Mouse (Mus musculus) spleen, embryonic (tissue): Measurements from ENCODE around the gene Trim2.

Experiments used
- CTCF ChIA-PET: fragments of 350-600 bp; sonication (Branson Sonifier 250); formaldehyde crosslinking; loops from one replicate; lab custom pipeline; 2022; lab: Charles Lee

Gene Trim2

GRCm38 (mm10) chr3:84324478-84324877, 17.8 kb upstream of the Trim2 start:
- CTCF ChIA-PET, result interaction anchor here (0.6 kb wide), 1 partner anchor 593 kb away, joined by 4 read pairs; no protein-coding TSS in a partner anchor

- CTCF ChIA-PET, result no interaction called here
Measured at GRCm38 (mm10) chr3:84324000-84324399, 17.3 kb upstream of the Trim2 start.

- CTCF ChIA-PET, result no interaction called here
Measured at GRCm38 (mm10) chr3:84319504-84319903, 12.8 kb upstream of the Trim2 start.

GRCm38 (mm10) chr3:84318865-84319264, 12.2 kb upstream of the Trim2 start:
- CTCF ChIA-PET, result no interaction called here

- CTCF ChIA-PET, result interaction anchor here (0.5 to 1.6 kb wide), 7 partner anchors 8 to 535 kb away, joined by 3 to 6 read pairs (median 5); no protein-coding TSS in a partner anchor
Measured at GRCm38 (mm10) chr3:84314651-84315191, 8.0 kb upstream of the Trim2 start.

- CTCF ChIA-PET, result interaction anchor here (0.6 to 1.6 kb wide), 11 partner anchors 33 to 713 kb away, joined by 3 to 6 read pairs (median 4); no protein-coding TSS in a partner anchor
Measured at GRCm38 (mm10) chr3:84313801-84314541, 7.3 kb upstream of the Trim2 start.

- CTCF ChIA-PET, result interaction anchor here (0.7 to 0.9 kb wide), 3 partner anchors 139 to 548 kb away, joined by 3 to 4 read pairs (median 3); no protein-coding TSS in a partner anchor
Measured at GRCm38 (mm10) chr3:84313003-84313800, 6.5 kb upstream of the Trim2 start.

- CTCF ChIA-PET, result no interaction called here
Measured at GRCm38 (mm10) chr3:84312326-84312725, 5.6 kb upstream of the Trim2 start.

- CTCF ChIA-PET, result interaction anchor here (1.2 kb wide), 1 partner anchor 133 kb away, joined by 3 read pairs; no protein-coding TSS in a partner anchor
Measured at GRCm38 (mm10) chr3:84307516-84307915, 839 bp upstream of the Trim2 start.

GRCm38 (mm10) chr3:84305722-84306510, 761 bp downstream of the Trim2 start:
- CTCF ChIA-PET, result interaction anchor here (0.7 kb wide), 1 partner anchor 432 kb away, joined by 3 read pairs; no protein-coding TSS in a partner anchor

- CTCF ChIA-PET, result no interaction called here
Measured at GRCm38 (mm10) chr3:84305010-84305692, 1.5 kb downstream of the Trim2 start.

GRCm38 (mm10) chr3:84304339-84305009, 2.2 kb downstream of the Trim2 start:
- CTCF ChIA-PET, result interaction anchor here (0.5 kb wide), 1 partner anchor 46 kb away, joined by 7 read pairs; no protein-coding TSS in a partner anchor

GRCm38 (mm10) chr3:84303395-84303949, 3.2 kb downstream of the Trim2 start:
- CTCF ChIA-PET, result no interaction called here

GRCm38 (mm10) chr3:84302273-84302672, 4.4 kb downstream of the Trim2 start:
- CTCF ChIA-PET, result no interaction called here

- CTCF ChIA-PET, result no interaction called here
Measured at GRCm38 (mm10) chr3:84301674-84302073, 5.0 kb downstream of the Trim2 start.

GRCm38 (mm10) chr3:84298186-84298585, 8.5 kb downstream of the Trim2 start:
- CTCF ChIA-PET, result no interaction called here

- CTCF ChIA-PET, result no interaction called here
Measured at GRCm38 (mm10) chr3:84296676-84297075, 10.0 kb downstream of the Trim2 start.

- CTCF ChIA-PET, result interaction anchor here (0.7 kb wide), 1 partner anchor 437 kb away, joined by 4 read pairs; no protein-coding TSS in a partner anchor
Measured at GRCm38 (mm10) chr3:84294734-84295133, 11.9 kb downstream of the Trim2 start.
